Mouse (Mus musculus) heart, adult 2 months (tissue): ENCODE measurements around the gene Cenpq. TPM values are rescaled to one million over a fixed set of nuclear protein-coding genes. Genes with fewer than 3 reads are reported as not detected.

Experiments
- DNase-seq, 2 experiments: peaks; one replicate each; pipeline ENCODE4 v3.0.0; 2021
- H3K27ac ChIP-seq: fragments of 200-600 bp; 2 replicates; pipeline ENCODE4 v1.8.1; 2022
- H3K27me3 ChIP-seq: fragments of 200-500 bp; 2 replicates; pipeline ENCODE4 v1.6.1; 2012; ENCODE audit warnings: mild to moderate bottlenecking, low read length, inconsistent platforms, mixed read lengths; ENCODE audit not compliant: control insufficient read depth, insufficient read depth
- H3K36me3 ChIP-seq: fragments of 200-500 bp; 2 replicates; pipeline ENCODE4 v1.6.1; 2012; ENCODE audit warnings: low read length, inconsistent platforms; ENCODE audit not compliant: control insufficient read depth, insufficient read depth
- H3K4me1 ChIP-seq: fragments of 200-500 bp; 2 replicates; pipeline ENCODE4 v1.6.1; 2011; ENCODE audit warnings: low read length; ENCODE audit not compliant: control insufficient read depth, insufficient read depth
- H3K4me3 ChIP-seq: fragments of 200-600 bp; 2 replicates; pipeline ENCODE4 v1.8.1; 2022
- H3K79me2 ChIP-seq: fragments of 200-500 bp; replicated peaks from 2 replicates; pipeline ENCODE4 v1.6.1; 2012; ENCODE audit warnings: mild to moderate bottlenecking, inconsistent platforms, low read length, moderate library complexity, mixed read lengths; ENCODE audit not compliant: control insufficient read depth, insufficient read depth
- H3K9ac ChIP-seq: fragments of 200-500 bp; 2 replicates; pipeline ENCODE4 v1.6.1; 2012; ENCODE audit warnings: low read depth, mild to moderate bottlenecking, control low read depth, inconsistent platforms, low read length, mixed read lengths
- CTCF ChIP-seq: fragments of 200-600 bp; IDR thresholded peaks from 2 replicates; pipeline ENCODE4 v1.8.1; 2022; ENCODE audit warnings: antibody characterized with exemption, mild to moderate bottlenecking, moderate library complexity
- EP300 ChIP-seq: fragments of 200-500 bp; IDR thresholded peaks from 2 replicates; pipeline ENCODE4 v1.6.1; 2011; ENCODE audit warnings: low read depth, low read length, control low read depth; ENCODE audit not compliant: insufficient read depth
- POLR2A ChIP-seq: fragments of 200-500 bp; IDR thresholded peaks from 2 replicates; pipeline ENCODE4 v1.6.1; 2011; ENCODE audit warnings: mild to moderate bottlenecking, low read depth, low read length, control low read depth; ENCODE audit not compliant: insufficient read depth
- WGBS: fragments of 180-500 bp; shearing (Covaris S2); methylation state at CpG from one replicate; pipeline ENCODE4 v1.1.7; 2018; 5-methylcytosine and 5-hydroxymethylcytosine counted together
- intact Hi-C: fragments of 180-260 bp; cut with DNase I; formaldehyde crosslinking; loops from one replicate; pipeline ENCODE4 v1.15.1; 2025
- polyA plus RNA-seq: library from polyadenylated mRNA; depleted of rRNA; stranded (reverse); fragments of >200 nt; gene quantifications from 2 replicates; pipeline ENCODE4 v1.2.3, GENCODE M21; 2012; rRNA removed
- total RNA-seq, 2 experiments: library from RNA; stranded (reverse); gene quantifications; 2 replicates each; pipeline ENCODE4 v1.2.3; 2021

Cenpq gene
- total and polyA plus RNA-seq, 3 experiments: 1.5 to 7.3 (median 5.4) TPM

- no peaks in the 10 kb centered on the region for H3K27me3 ChIP-seq
- H3K4me1 ChIP-seq: no peaks in the 10 kb centered on the region; the same call in none of the 2 replicates
- H3K27ac ChIP-seq: no peak overlapping the region
- intact Hi-C loops: no loop called here
- H3K9ac ChIP-seq: no peak overlapping the region
- 40% methylated on average over 3 of the region's 3 CpGs for WGBS
- no peaks in the 10 kb centered on the region for H3K36me3 ChIP-seq
- TF ChIP-seq EP300 (no peak), POLR2A (no peak), CTCF (no peak)
- DNase-seq: no peak
- H3K79me2 ChIP-seq: no peaks in the 10 kb centered on the region
- no peak overlapping the region for H3K4me3 ChIP-seq
These were observed 57.1 kb downstream of the Cenpq start for GRCm38 (mm10) chr17:40877741-40878140.

DNA sequence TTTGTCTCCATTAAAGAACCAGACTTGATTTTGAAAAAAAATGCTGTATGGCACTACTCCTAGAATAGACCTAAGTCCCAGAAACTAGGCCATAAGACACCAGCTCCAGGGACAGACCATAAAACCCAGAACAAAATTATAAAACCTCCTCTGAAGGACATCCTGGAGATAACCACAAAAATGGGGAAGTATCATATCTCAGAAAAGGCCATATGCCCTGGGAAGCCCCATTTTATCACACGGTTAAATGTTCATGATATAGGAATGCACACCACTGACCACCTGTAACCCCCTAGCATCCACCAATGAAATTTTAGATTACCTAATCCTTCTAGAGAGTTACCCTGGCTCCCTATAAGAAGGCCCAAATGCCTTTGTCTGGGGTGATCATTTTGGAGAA, 59.3 kb downstream of the Cenpq start:
- Histone ChIP-seq H3K79me2 (no peaks in the 10 kb centered on the region), H3K9ac (no peak overlapping the region), H3K36me3 (no peaks in the 10 kb centered on the region), H3K4me1 (no peaks in the 10 kb centered on the region; the same call in none of the 2 replicates), H3K4me3 (no peak overlapping the region), H3K27me3 (no peaks in the 10 kb centered on the region), H3K27ac (no peak overlapping the region)
- no peak for DNase-seq
- intact Hi-C loops: no loop called here
- no peak for TF ChIP-seq EP300
- no peak for TF ChIP-seq POLR2A
- TF ChIP-seq CTCF: no peak
- 87% methylated on average over 1 of the region's 1 CpGs for WGBS

DNA sequence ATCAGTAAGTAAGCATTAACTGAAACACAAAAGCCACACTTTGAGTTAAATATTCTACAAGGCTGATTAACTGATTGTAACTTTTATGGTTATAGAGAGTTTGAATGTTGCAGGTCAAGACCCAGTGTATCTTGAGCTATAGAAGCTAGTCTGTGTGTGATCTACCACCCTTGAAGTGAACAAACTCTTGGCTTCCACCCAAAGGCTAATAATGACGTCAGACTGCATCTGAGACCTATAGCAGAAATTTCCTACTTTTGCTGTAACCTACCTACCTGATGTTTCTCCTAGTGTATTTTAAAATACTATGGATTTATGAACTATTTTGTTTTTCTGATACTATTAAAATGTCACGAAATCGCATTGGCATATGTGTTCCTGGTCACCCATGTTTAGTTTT, 60.1 kb downstream of the Cenpq start:
- Histone ChIP-seq H3K27me3 (no peaks in the 10 kb centered on the region), H3K4me3 (no peak overlapping the region), H3K4me1 (no peaks in the 10 kb centered on the region; the same call in none of the 2 replicates), H3K79me2 (no peaks in the 10 kb centered on the region), H3K9ac (no peak overlapping the region), H3K36me3 (no peaks in the 10 kb centered on the region), H3K27ac (no peak overlapping the region)
- no peak for DNase-seq
- intact Hi-C loops: no loop called here
- 77% methylated on average over 3 of the region's 3 CpGs for WGBS
- TF ChIP-seq EP300 (no peak), POLR2A (no peak), CTCF (no peak)

- intact Hi-C loops: no loop called here
- H3K4me3 ChIP-seq: no peak overlapping the region
- DNase-seq: no peak
- no peaks in the 10 kb centered on the region for H3K27me3 ChIP-seq
- no peak for TF ChIP-seq CTCF
- TF ChIP-seq EP300: no peak
- TF ChIP-seq POLR2A: no peak
- H3K79me2 ChIP-seq: no peaks in the 10 kb centered on the region
- no peak overlapping the region for H3K9ac ChIP-seq
- H3K4me1 ChIP-seq: no peaks in the 10 kb centered on the region; the same call in none of the 2 replicates
- no peak overlapping the region for H3K27ac ChIP-seq
- WGBS: 19% methylated on average over 2 of the region's 2 CpGs
- no peaks in the 10 kb centered on the region for H3K36me3 ChIP-seq
These were observed 61.2 kb downstream of the Cenpq start for GRCm38 (mm10) chr17:40873582-40874011.

Other genes with a start within 250 kb of the Cenpq start
- not detected for gene Esp1, start 207.9 kb downstream of the Cenpq start, total RNA-seq
- not detected in 2 replicates for gene Esp1, start 207.9 kb downstream of the Cenpq start, polyA plus RNA-seq
- gene Crisp2, start 128.0 kb downstream of the Cenpq start, total RNA-seq: not detected
- gene Crisp2, start 128.0 kb downstream of the Cenpq start, polyA plus RNA-seq: 0.10 and 0.56 TPM in 2 replicates
- gene Rhag, start 123.9 kb downstream of the Cenpq start, total RNA-seq: under 1 TPM; 0.21 to 0.55 TPM
- gene Rhag, start 123.9 kb downstream of the Cenpq start, polyA plus RNA-seq: 0.08 and 0.09 TPM in 2 replicates
- gene 9130008F23Rik, start 54.5 kb downstream of the Cenpq start, total RNA-seq: under 1 TPM; 0.30 to 0.65 TPM
- gene 9130008F23Rik, start 54.5 kb downstream of the Cenpq start, polyA plus RNA-seq: 0.97 and 1.1 TPM in 2 replicates
- gene Glyatl3, start 20.7 kb downstream of the Cenpq start, total RNA-seq: not detected
- not detected in 2 replicates for gene Glyatl3, start 20.7 kb downstream of the Cenpq start, polyA plus RNA-seq
- gene Mut, start 362 bp downstream of the Cenpq start, total RNA-seq: 100 to 1,000 TPM; 146 to 171 TPM
- 30.8 and 56.6 TPM in 2 replicates for gene Mut, start 362 bp downstream of the Cenpq start, polyA plus RNA-seq